ENCODE assay signal across 8 mouse cellular contexts in genomic region chr5:88884101-88884500, GRCm38 (mm10). TPM values are rescaled to one million over a fixed set of nuclear protein-coding genes. Genes with fewer than 3 reads are reported as not detected.
DNase-seq lines count a peak whose midpoint lies in the region; ATAC-seq lines count a peak whose summit lies in the region.

No protein-coding gene starts in this region.

- H3K9me3 ChIP-seq in midbrain, embryonic 10.5 days (replicated peaks), result no peaks in the 10 kb centered on the region
- no peaks in the 10 kb centered on the region for H3K9me3 ChIP-seq in midbrain, embryonic 16.5 days (replicated peaks; ENCODE audit: control insufficient read depth, low read length, poor library complexity, severe bottlenecking)

- no peak overlapping the region for H3K27ac ChIP-seq in midbrain, embryonic 10.5 days (replicated peaks)
- no peak overlapping the region for H3K27ac ChIP-seq in midbrain, embryonic 16.5 days (ENCODE audit: low read length)

- H3K4me2 ChIP-seq in midbrain, embryonic 16.5 days (ENCODE audit: low read length), result no peak overlapping the region

- no peak overlapping the region for H3K4me3 ChIP-seq in midbrain, embryonic 10.5 days
- H3K4me3 ChIP-seq in midbrain, embryonic 16.5 days (ENCODE audit: low read depth, low read length), result no peak overlapping the region

- peak; percentile 21 to 72 for DNase-seq in adrenal gland, adult (ENCODE audit: inconsistent age in 2 of 2, low spot score in 1 of 2)
- no peak for DNase-seq in adrenal gland, adult 8-10 months
- peak; percentile 34 for DNase-seq in midbrain, embryonic 10.5 days (ENCODE audit: low spot score)
- peak; percentile 43 to 74 for DNase-seq in cerebellum, postnatal 25 days
- peak; percentile 74 for DNase-seq in kidney, postnatal 10 days
- no peak for DNase-seq in spleen, postnatal 14 days (ENCODE audit: low spot score in 2 of 2)

- ATAC-seq in midbrain, embryonic 16.5 days, result no peak; the same call in 1 of the 2 replicates
- ATAC-seq in megakaryocyte-erythroid progenitor cell, adult 5-6 weeks (replicated peaks; ENCODE audit: low FRiP score, low TSS enrichment, poor library complexity, severe bottlenecking), result peak; percentile 46; the same call in 1 of the 2 replicates

- H3K4me1 ChIP-seq in midbrain, embryonic 10.5 days, result peaks cover 18% of the 10 kb centered on the region
- peaks cover 9% of the 10 kb centered on the region for H3K4me1 ChIP-seq in midbrain, embryonic 16.5 days (ENCODE audit: control insufficient read depth, insufficient read depth, low read length)

- H3K9ac ChIP-seq in midbrain, embryonic 16.5 days (ENCODE audit: low read depth, low read length), result no peak overlapping the region

- no peaks in the 10 kb centered on the region for H3K36me3 ChIP-seq in midbrain, embryonic 10.5 days
- H3K36me3 ChIP-seq in midbrain, embryonic 16.5 days (ENCODE audit: control insufficient read depth, insufficient read depth, low read length), result no peaks in the 10 kb centered on the region

- H3K27me3 ChIP-seq in midbrain, embryonic 10.5 days (ENCODE audit: low read depth, poor library complexity, severe bottlenecking), result peaks cover 40% of the 10 kb centered on the region
- peaks cover 4% of the 10 kb centered on the region for H3K27me3 ChIP-seq in midbrain, embryonic 16.5 days (ENCODE audit: control insufficient read depth, insufficient read depth, low read depth, low read length)

- 23% methylated on average over 3 of the region's 3 CpGs for WGBS in midbrain, embryonic 10.5 days
- WGBS in midbrain, embryonic 16.5 days, result 11% methylated on average over 3 of the region's 3 CpGs

RNA-seq across cellular contexts. Expression of gene Slc4a4, which starts 2.5 kb away (rescaled TPM):
- 10 to 100 TPM in 2 of 4 experiments, 1 to 10 TPM in 2; 4.2 to 26.9 (median 17.4) TPM for total RNA-seq in adrenal gland, adult 8-10 months (2022)
- polyA plus RNA-seq in midbrain, embryonic 10.5 days (2016; fragmentation: Nextera tagmentation; extraction: Ambion mirVana), result 1.5 TPM in 2 replicates
- 5.7 and 8.3 TPM in 2 replicates for polyA plus RNA-seq in midbrain, embryonic 16.5 days (2015; fragmentation: Nextera tagmentation; extraction: Ambion mirVana)
- total RNA-seq in megakaryocyte-erythroid progenitor cell, adult 5-6 weeks (2014; fragmentation: Nextera tagmentation), result not detected in 2 replicates
- not detected in 2 replicates for total RNA-seq in megakaryocyte-erythroid progenitor cell, adult 5-6 weeks (2017)

Comparison
In these comparisons a context has a peak if more than half of its experiments do, and no peak if none do; other contexts are left out.
1. DNase-seq: peak in adrenal gland, adult (2 of 2), midbrain, embryonic 10.5 days (single experiment), cerebellum, postnatal 25 days (2 of 2) and kidney, postnatal 10 days (single experiment); none in adrenal gland, adult 8-10 months (single experiment) and spleen, postnatal 14 days (0 of 2).
2. RNA of gene Slc4a4, which starts 2.5 kb away (total RNA-seq): 4.2 to 26.9 TPM in adrenal gland, adult 8-10 months; not detected in megakaryocyte-erythroid progenitor cell, adult 5-6 weeks; every median in the first group is over 4 times any median in the second.